Mouse (Mus musculus): ENCODE results near the gene A3galt2. TPM values are rescaled to one million over a fixed set of nuclear protein-coding genes. Genes with fewer than 3 reads are reported as not detected.

A3galt2 gene
- polyA plus RNA-seq, 1 experiment from 2014 or later: 0.17 TPM

DNA sequence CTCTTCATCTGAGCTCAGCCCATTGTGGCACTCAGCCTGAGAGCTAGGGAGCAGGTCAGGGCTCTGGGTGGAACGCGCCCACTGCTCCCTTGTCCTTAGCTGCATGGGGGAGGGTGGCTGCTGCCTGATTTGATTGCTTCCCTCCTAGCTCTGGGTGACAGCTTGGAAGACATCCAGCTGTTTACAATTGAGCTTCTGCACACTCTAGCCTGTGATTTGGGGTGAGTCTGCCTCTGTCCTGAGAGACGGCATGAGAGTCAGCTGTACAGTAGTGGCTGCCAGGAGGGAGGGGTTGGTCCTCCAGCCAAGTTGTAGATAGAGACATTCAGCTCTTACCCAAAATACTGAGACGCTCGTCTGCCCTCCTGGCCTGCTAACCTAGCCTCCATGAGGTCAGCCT, 20.9 kb upstream of the A3galt2 start:
- Histone ChIP-seq H3K9ac (no peak overlapping the region), H3K9me3 (ENCODE audit: low read depth, low read length) (no peaks in the 10 kb centered on the region), H3K27me3 (ENCODE audit: insufficient read depth, low read length) (no peaks in the 10 kb centered on the region), H3K4me3 (ENCODE audit: low read depth, low read length) (no peak overlapping the region), H3K36me3 (ENCODE audit: insufficient read depth) (peaks cover 45% of the 10 kb centered on the region), H3K27ac (ENCODE audit: low read depth) (peak overlapping the region; percentile 84), H3K4me2 (peak overlapping the region; percentile 51), H3K4me1 (ENCODE audit: insufficient read depth) (peaks cover 60% of the 10 kb centered on the region)
- TF ChIP-seq CTCF (IDR thresholded peaks at IDR 0.05; ENCODE audit: low read depth): no peak
- whole genome bisulfite sequencing: 23% methylated on average over 5 of the region's 5 CpGs
- DNase-seq (peak; percentile 96), ATAC-seq (ENCODE audit: insufficient read depth) (peak; percentile 93)

GRCm38 (mm10) chr4:128734721-128735671, 20.2 kb upstream of the A3galt2 start:
- Histone ChIP-seq H3K4me1 (ENCODE audit: insufficient read depth) (peaks cover 60% of the 10 kb centered on the region), H3K36me3 (ENCODE audit: insufficient read depth) (peaks cover 45% of the 10 kb centered on the region), H3K27ac (ENCODE audit: low read depth) (peak overlapping the region; percentile 76), H3K27me3 (ENCODE audit: insufficient read depth, low read length) (no peaks in the 10 kb centered on the region), H3K4me3 (ENCODE audit: low read depth, low read length) (no peak overlapping the region), H3K4me2 (peak overlapping the region; percentile 44), H3K9me3 (ENCODE audit: low read depth, low read length) (no peaks in the 10 kb centered on the region), H3K9ac (no peak overlapping the region; the same call in 1 of the 2 replicates)
- ATAC-seq (ENCODE audit: insufficient read depth) (peak; percentile 4; the same call in 1 of the 2 replicates), DNase-seq (peak; percentile 44)
- WGBS: 50% methylated on average over 18 of the region's 18 CpGs
- no peak for TF ChIP-seq CTCF (IDR thresholded peaks at IDR 0.05; ENCODE audit: low read depth)

- no peak for ATAC-seq (ENCODE audit: insufficient read depth)
- Histone ChIP-seq H3K9me3 (ENCODE audit: low read depth, low read length) (no peaks in the 10 kb centered on the region), H3K4me1 (ENCODE audit: insufficient read depth) (peaks cover 43% of the 10 kb centered on the region), H3K9ac (peak overlapping the region; percentile 2; the same call in 1 of the 2 replicates), H3K36me3 (ENCODE audit: insufficient read depth) (peaks cover 37% of the 10 kb centered on the region), H3K4me2 (peak overlapping the region; percentile 35), H3K27me3 (ENCODE audit: insufficient read depth, low read length) (no peaks in the 10 kb centered on the region), H3K27ac (ENCODE audit: low read depth) (peak overlapping the region; percentile 91), H3K4me3 (ENCODE audit: low read depth, low read length) (no peak overlapping the region)
- WGBS: 32% methylated on average over 6 of the region's 6 CpGs
- DNase-seq: peak; percentile 37
- TF ChIP-seq CTCF (IDR thresholded peaks at IDR 0.05; ENCODE audit: low read depth): no peak
These were observed 18.0 kb upstream of the A3galt2 start for GRCm38 (mm10) chr4:128737137-128737589.

GRCm38 (mm10) chr4:128737825-128738610, 17.1 kb upstream of the A3galt2 start:
- peaks cover 40% of the 10 kb centered on the region for H3K4me1 ChIP-seq (ENCODE audit: insufficient read depth)
- 0 out of 2 replicates have a peak, but pooled peaks have one; percentile 6 for ATAC-seq (ENCODE audit: insufficient read depth)
- peaks cover 46% of the 10 kb centered on the region for H3K36me3 ChIP-seq (ENCODE audit: insufficient read depth)
- H3K27ac ChIP-seq (ENCODE audit: low read depth): peak overlapping the region; percentile 91
- WGBS: 54% methylated on average over 14 of the region's 14 CpGs
- peak; percentile 73 for DNase-seq
- no peak for TF ChIP-seq CTCF (IDR thresholded peaks at IDR 0.05; ENCODE audit: low read depth)
- H3K4me3 ChIP-seq (ENCODE audit: low read depth, low read length): no peak overlapping the region
- H3K9ac ChIP-seq: no peak overlapping the region; the same call in 1 of the 2 replicates
- peak overlapping the region; percentile 35 for H3K4me2 ChIP-seq
- H3K9me3 ChIP-seq (ENCODE audit: low read depth, low read length): no peaks in the 10 kb centered on the region
- H3K27me3 ChIP-seq (ENCODE audit: insufficient read depth, low read length): no peaks in the 10 kb centered on the region

DNA sequence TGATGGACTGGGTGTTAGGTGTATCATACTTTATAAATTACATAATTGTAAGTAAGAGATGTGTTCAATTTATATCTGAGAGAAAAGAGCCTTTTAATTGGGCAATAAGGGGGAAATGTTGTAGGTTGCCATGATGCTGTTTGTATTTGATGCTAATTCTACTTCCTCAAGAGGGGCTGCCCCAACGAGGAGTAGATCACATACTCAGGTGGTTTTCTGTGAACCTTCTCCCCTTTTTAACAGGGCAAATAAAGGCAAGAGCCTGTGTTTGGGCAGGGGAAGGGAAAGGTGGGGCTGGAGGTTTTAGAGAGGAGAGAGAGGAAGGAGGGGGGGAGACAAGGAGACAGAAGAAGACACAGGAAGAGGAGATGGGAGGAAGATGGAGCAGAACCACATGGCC, 14.3 kb upstream of the A3galt2 start:
- no peak for TF ChIP-seq CTCF (IDR thresholded peaks at IDR 0.05; ENCODE audit: low read depth)
- ATAC-seq (ENCODE audit: insufficient read depth) (no peak), DNase-seq (no peak)
- Histone ChIP-seq H3K9me3 (ENCODE audit: low read depth, low read length) (no peaks in the 10 kb centered on the region), H3K27me3 (ENCODE audit: insufficient read depth, low read length) (no peaks in the 10 kb centered on the region), H3K27ac (ENCODE audit: low read depth) (no peak overlapping the region), H3K9ac (no peak overlapping the region), H3K36me3 (ENCODE audit: insufficient read depth) (peaks cover 61% of the 10 kb centered on the region), H3K4me1 (ENCODE audit: insufficient read depth) (peaks cover 14% of the 10 kb centered on the region), H3K4me2 (no peak overlapping the region), H3K4me3 (ENCODE audit: low read depth, low read length) (no peak overlapping the region)
- 38% methylated on average over 1 of the region's 1 CpGs for WGBS

DNA sequence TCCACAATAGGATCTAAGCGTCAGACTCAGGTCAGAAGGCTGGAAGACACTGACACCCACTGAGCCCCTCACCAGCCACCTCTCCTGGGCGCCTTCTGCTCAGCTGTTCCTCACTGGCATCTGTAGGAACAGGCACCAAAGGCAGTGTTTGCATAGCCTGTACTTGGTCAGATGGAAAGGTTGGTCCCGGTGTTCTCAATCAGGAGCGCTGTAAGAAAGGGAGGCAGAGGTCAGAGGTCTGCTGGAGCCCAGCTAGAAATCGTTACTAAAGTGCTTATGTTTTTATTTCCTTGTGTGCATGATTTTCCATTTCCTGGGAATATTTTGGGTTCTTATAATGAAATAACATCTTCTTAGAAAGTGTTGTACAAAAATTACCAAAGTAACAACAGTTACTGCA, 13.3 kb upstream of the A3galt2 start:
- no peaks in the 10 kb centered on the region for H3K9me3 ChIP-seq (ENCODE audit: low read depth, low read length)
- WGBS: 38% methylated on average over 5 of the region's 5 CpGs
- no peak overlapping the region for H3K9ac ChIP-seq
- no peak overlapping the region for H3K27ac ChIP-seq (ENCODE audit: low read depth)
- peaks cover 6% of the 10 kb centered on the region for H3K4me1 ChIP-seq (ENCODE audit: insufficient read depth)
- ATAC-seq (ENCODE audit: insufficient read depth): no peak
- H3K4me3 ChIP-seq (ENCODE audit: low read depth, low read length): no peak overlapping the region
- H3K27me3 ChIP-seq (ENCODE audit: insufficient read depth, low read length): no peaks in the 10 kb centered on the region
- TF ChIP-seq CTCF (IDR thresholded peaks at IDR 0.05; ENCODE audit: low read depth): no peak
- no peak for DNase-seq
- no peak overlapping the region for H3K4me2 ChIP-seq
- peaks cover 61% of the 10 kb centered on the region for H3K36me3 ChIP-seq (ENCODE audit: insufficient read depth)
